Mouse (Mus musculus): Measurements from ENCODE around the gene Sval2. TPM values are rescaled to one million over a fixed set of nuclear protein-coding genes. Genes with fewer than 3 reads are reported as not detected.

Gene Sval2
- not detected in 2 replicates for polyA plus RNA-seq (2016; fragmentation: Nextera tagmentation; extraction: Ambion mirVana)

- H3K27me3 ChIP-seq (ENCODE audit: low read depth, poor library complexity, severe bottlenecking) = no peaks in the 10 kb centered on the region
- no peak within 1 kb of the TSS for H3K4me3 ChIP-seq
- H3K4me1 ChIP-seq = no peaks in the 10 kb centered on the region
- no peaks in the 10 kb centered on the region for H3K36me3 ChIP-seq
- no peak for DNase-seq (ENCODE audit: low spot score)
- WGBS = 91% methylated on average over 3 of the region's 3 CpGs
- H3K27ac ChIP-seq (replicated peaks) = no peak within 1 kb of the TSS
- no peaks in the 10 kb centered on the region for H3K9me3 ChIP-seq (replicated peaks)
Observed at GRCm38 (mm10) chr6:41852689-41853088, at the start of gene Sval2. Gene Sval2, plus strand, starts transcription at chr6:41852989.

GRCm38 (mm10) chr6:41824086-41824485, 28.7 kb upstream of the Sval2 start:
- no peak for DNase-seq (ENCODE audit: low spot score)
- no peak overlapping the region for H3K4me3 ChIP-seq
- H3K27ac ChIP-seq (replicated peaks) = no peak overlapping the region

DNA sequence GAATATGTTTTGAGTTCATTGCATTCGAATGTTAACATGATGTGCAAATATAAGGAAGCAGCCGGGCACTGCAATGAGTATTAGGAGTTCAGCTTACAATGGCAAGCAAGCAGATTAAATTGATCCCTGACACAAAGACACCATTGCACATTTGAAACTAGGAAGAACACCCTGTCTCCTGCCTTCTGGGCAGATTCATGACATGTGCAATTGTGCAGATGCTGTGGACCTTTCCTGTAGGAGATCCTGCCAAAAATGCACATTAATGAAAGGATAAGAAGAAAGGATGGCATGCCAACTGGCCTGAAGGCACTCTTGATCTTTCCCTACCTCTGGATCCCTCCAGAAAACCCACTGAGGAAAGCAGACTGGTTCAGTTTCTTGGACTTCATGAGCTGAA, 23.3 kb upstream of the Sval2 start:
- no peaks in the 10 kb centered on the region for H3K9me3 ChIP-seq (replicated peaks)
- WGBS = 80% methylated on average over 2 of the region's 2 CpGs
- H3K4me1 ChIP-seq = no peaks in the 10 kb centered on the region
- no peak for DNase-seq (ENCODE audit: low spot score)
- no peak overlapping the region for H3K27ac ChIP-seq (replicated peaks)
- H3K27me3 ChIP-seq (ENCODE audit: low read depth, poor library complexity, severe bottlenecking) = no peaks in the 10 kb centered on the region
- H3K36me3 ChIP-seq = no peaks in the 10 kb centered on the region
- no peak overlapping the region for H3K4me3 ChIP-seq

More at GRCm38 (mm10) chr6:41824086-41824485, 28.7 kb upstream of the Sval2 start:
- Histone ChIP-seq H3K27me3 (ENCODE audit: low read depth, poor library complexity, severe bottlenecking) (no peaks in the 10 kb centered on the region), H3K9me3 (replicated peaks) (no peaks in the 10 kb centered on the region), H3K4me1 (no peaks in the 10 kb centered on the region), H3K36me3 (no peaks in the 10 kb centered on the region)

- 88% methylated on average over 2 of the region's 2 CpGs for WGBS
- no peak for DNase-seq (ENCODE audit: low spot score)
Observed at GRCm38 (mm10) chr6:41847235-41847634, 5.6 kb upstream of the Sval2 start, which contains the start of gene Pip. Gene Pip, plus strand, starts transcription at chr6:41847535.

DNA sequence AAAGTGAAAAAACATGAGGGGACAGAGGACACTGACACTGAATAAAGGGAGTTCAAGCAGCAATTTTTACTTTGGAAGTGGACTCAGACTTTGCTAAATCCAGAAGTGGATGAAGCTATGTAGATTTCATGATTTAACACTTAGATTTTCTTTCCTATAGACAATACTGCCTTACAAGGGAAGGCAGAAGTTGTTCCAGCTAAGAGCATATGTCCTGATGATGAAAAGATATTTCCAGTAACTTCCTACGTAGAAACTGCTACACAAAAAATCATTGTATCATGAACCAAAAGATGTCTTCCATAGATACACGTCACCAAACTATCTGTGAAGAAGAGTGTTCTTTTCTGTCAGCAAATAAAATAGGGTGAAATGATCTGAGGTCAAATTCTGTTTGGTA, 11.2 kb downstream of the Sval2 start:
- WGBS = 82% methylated on average over 2 of the region's 2 CpGs
- no peak for DNase-seq (ENCODE audit: low spot score)
- Histone ChIP-seq H3K9me3 (replicated peaks) (no peaks in the 10 kb centered on the region), H3K4me1 (no peaks in the 10 kb centered on the region), H3K4me3 (no peak overlapping the region), H3K27me3 (ENCODE audit: low read depth, poor library complexity, severe bottlenecking) (no peaks in the 10 kb centered on the region), H3K27ac (replicated peaks) (no peak overlapping the region), H3K36me3 (no peaks in the 10 kb centered on the region)

More at GRCm38 (mm10) chr6:41847235-41847634, 5.6 kb upstream of the Sval2 start, which contains the start of gene Pip:
- Histone ChIP-seq H3K9me3 (replicated peaks) (no peaks in the 10 kb centered on the region), H3K27ac (replicated peaks) (no peak within 1 kb of the TSS), H3K27me3 (ENCODE audit: low read depth, poor library complexity, severe bottlenecking) (no peaks in the 10 kb centered on the region), H3K36me3 (no peaks in the 10 kb centered on the region), H3K4me3 (no peak within 1 kb of the TSS), H3K4me1 (no peaks in the 10 kb centered on the region)

DNA sequence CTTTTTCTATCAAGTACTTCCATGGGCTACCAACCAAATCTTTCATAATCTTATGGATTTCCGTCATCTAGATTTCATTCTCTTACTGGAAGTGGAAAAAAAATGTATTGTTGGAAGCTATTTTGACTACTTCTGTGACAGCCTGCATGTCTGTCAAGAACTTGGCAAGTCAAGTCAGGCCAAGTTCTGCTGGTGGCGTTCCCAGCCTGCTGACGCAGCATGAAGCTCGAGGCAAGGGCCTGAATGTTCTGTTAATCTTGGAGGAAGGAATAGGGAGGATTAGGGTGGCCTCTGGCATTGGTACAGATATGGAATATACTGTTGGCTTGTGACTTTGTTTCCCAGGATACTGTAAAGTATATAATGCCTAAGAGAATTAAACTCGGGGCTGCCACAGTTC, 58.8 kb downstream of the Sval2 start:
- no peaks in the 10 kb centered on the region for H3K27me3 ChIP-seq (ENCODE audit: low read depth, poor library complexity, severe bottlenecking)
- no peaks in the 10 kb centered on the region for H3K36me3 ChIP-seq
- H3K4me1 ChIP-seq = no peaks in the 10 kb centered on the region
- 89% methylated on average over 5 of the region's 5 CpGs for WGBS
- no peak overlapping the region for H3K4me3 ChIP-seq
- H3K27ac ChIP-seq (replicated peaks) = no peak overlapping the region
- H3K9me3 ChIP-seq (replicated peaks) = peaks cover 5% of the 10 kb centered on the region; the same call in 1 of the 2 replicates
- DNase-seq (ENCODE audit: low spot score) = no peak

Other genes starting within 250 kb of the Sval2 start
- gene Ephb6, start 247.5 kb upstream of the Sval2 start, polyA plus RNA-seq (2016; fragmentation: Nextera tagmentation; extraction: Ambion mirVana) = 13.9 and 17.0 TPM in 2 replicates
- gene Trpv6, start 216.6 kb upstream of the Sval2 start, polyA plus RNA-seq (2016; fragmentation: Nextera tagmentation; extraction: Ambion mirVana) = 0.10 and 0.27 TPM in 2 replicates
- gene Trpv5, start 172.2 kb upstream of the Sval2 start, polyA plus RNA-seq (2016; fragmentation: Nextera tagmentation; extraction: Ambion mirVana) = not detected in 2 replicates
- gene Llcfc1, start 168.6 kb upstream of the Sval2 start, polyA plus RNA-seq (2016; fragmentation: Nextera tagmentation; extraction: Ambion mirVana) = not detected in 2 replicates
- gene Kel, start 148.7 kb upstream of the Sval2 start, polyA plus RNA-seq (2016; fragmentation: Nextera tagmentation; extraction: Ambion mirVana) = 6.6 and 7.9 TPM in 2 replicates
- gene Olfr459, start 77.8 kb upstream of the Sval2 start, polyA plus RNA-seq (2016; fragmentation: Nextera tagmentation; extraction: Ambion mirVana) = not detected in 2 replicates
- not detected in 2 replicates for gene Pip, start 5.5 kb upstream of the Sval2 start, polyA plus RNA-seq (2016; fragmentation: Nextera tagmentation; extraction: Ambion mirVana)
- not detected in 2 replicates for gene Sval1, start 98.6 kb downstream of the Sval2 start, polyA plus RNA-seq (2016; fragmentation: Nextera tagmentation; extraction: Ambion mirVana)
- gene Sval3, start 115.2 kb downstream of the Sval2 start, polyA plus RNA-seq (2016; fragmentation: Nextera tagmentation; extraction: Ambion mirVana) = not detected in 2 replicates
- gene Sva, start 185.4 kb downstream of the Sval2 start, polyA plus RNA-seq (2016; fragmentation: Nextera tagmentation; extraction: Ambion mirVana) = not detected in 2 replicates